ENCODE assay signal across 23 mouse cellular contexts in genomic region chr3:58789473-58789872, GRCm38 (mm10). TPM values are rescaled to one million over a fixed set of nuclear protein-coding genes. Genes with fewer than 3 reads are reported as not detected.
A peak's percentile ranks its signal among the peaks of the same experiment; 100 is the strongest.
DNase-seq lines count a peak whose midpoint lies in the region; ATAC-seq lines count a peak whose summit lies in the region.
"Had no signal": no experiment of that assay in that cellular context is flagged by ENCODE, and none has a peak within 500 bp of the region (broad histone marks: within the 10 kb centered on the region; RNA-seq: fewer than 3 reads in every experiment).

No protein-coding gene starts in this region.

- WGBS in midbrain, embryonic 16.5 days: 58% methylated on average over 7 of the region's 7 CpGs
- WGBS in midbrain, embryonic 10.5 days: 80% methylated on average over 7 of the region's 7 CpGs
- 83% methylated on average over 7 of the region's 7 CpGs for WGBS in forebrain, embryonic 10.5 days

- no peak overlapping the region for H3K4me2 ChIP-seq in midbrain, embryonic 16.5 days (ENCODE audit: low read length)
- H3K4me2 ChIP-seq: embryonic facial prominence, embryonic 15.5 days; kidney, embryonic 15.5 days; midbrain, embryonic 12.5 days had no signal

- no peak overlapping the region for H3K9ac ChIP-seq in midbrain, embryonic 16.5 days (ENCODE audit: low read depth, low read length)
- H3K9ac ChIP-seq: embryonic facial prominence, embryonic 15.5 days; kidney, embryonic 15.5 days; midbrain, embryonic 12.5 days had no signal

- intact Hi-C loops in left cerebral cortex, postnatal 36 days (cut with DNase I): loop anchor here (5.0 to 10.0 kb wide), 4 partner anchors 212 to 275 kb away; partner anchors contain the start of genes Eif2a, Med12l, Selenot and Serp1

- H3K4me1 ChIP-seq in midbrain, embryonic 16.5 days (ENCODE audit: control insufficient read depth, insufficient read depth, low read length): no peaks in the 10 kb centered on the region
- peaks cover 9% of the 10 kb centered on the region; the same call in 1 of the 2 replicates for H3K4me1 ChIP-seq in midbrain, embryonic 10.5 days
- 0 out of 2 replicates have a peak, but pooled peaks cover 3% of the 10 kb centered on the region for H3K4me1 ChIP-seq in forebrain, embryonic 10.5 days
- H3K4me1 ChIP-seq: embryonic facial prominence, embryonic 15.5 days; midbrain, embryonic 12.5 days had no signal

- no peaks in the 10 kb centered on the region for H3K36me3 ChIP-seq in midbrain, embryonic 16.5 days (ENCODE audit: control insufficient read depth, insufficient read depth, low read length)
- no peaks in the 10 kb centered on the region for H3K36me3 ChIP-seq in midbrain, embryonic 10.5 days
- no peaks in the 10 kb centered on the region for H3K36me3 ChIP-seq in forebrain, embryonic 10.5 days (replicated peaks)
- H3K36me3 ChIP-seq: embryonic facial prominence, embryonic 15.5 days; kidney, embryonic 15.5 days; midbrain, embryonic 12.5 days had no signal

- peak; percentile 54; the same call in 1 of the 2 replicates for ATAC-seq in midbrain, embryonic 16.5 days
- ATAC-seq: activated CD4-positive, CD25-positive, alpha-beta regulatory T cell, adult 4 months; inflammation-experienced regulatory T-cells, adult 6 months; Patski had no signal

- no peaks in the 10 kb centered on the region for H3K27me3 ChIP-seq in midbrain, embryonic 16.5 days (ENCODE audit: control insufficient read depth, insufficient read depth, low read depth, low read length)
- H3K27me3 ChIP-seq in midbrain, embryonic 10.5 days (ENCODE audit: low read depth, poor library complexity, severe bottlenecking): peaks cover 11% of the 10 kb centered on the region
- H3K27me3 ChIP-seq in forebrain, embryonic 10.5 days (ENCODE audit: poor library complexity, severe bottlenecking): peaks cover 4% of the 10 kb centered on the region; the same call in 1 of the 2 replicates
- H3K27me3 ChIP-seq: embryonic facial prominence, embryonic 15.5 days; Patski had no signal

- H3K27ac ChIP-seq in midbrain, embryonic 16.5 days (ENCODE audit: low read length): no peak overlapping the region
- no peak overlapping the region for H3K27ac ChIP-seq in midbrain, embryonic 10.5 days (replicated peaks)
- no peak overlapping the region for H3K27ac ChIP-seq in forebrain, embryonic 10.5 days
- H3K27ac ChIP-seq: embryonic facial prominence, embryonic 15.5 days; kidney, embryonic 15.5 days; midbrain, embryonic 12.5 days had no signal

- no peak overlapping the region for H3K4me3 ChIP-seq in midbrain, embryonic 16.5 days (ENCODE audit: low read depth, low read length)
- no peak overlapping the region for H3K4me3 ChIP-seq in midbrain, embryonic 10.5 days
- no peak overlapping the region for H3K4me3 ChIP-seq in forebrain, embryonic 10.5 days
- H3K4me3 ChIP-seq: embryonic facial prominence, embryonic 15.5 days; kidney, embryonic 15.5 days; midbrain, embryonic 12.5 days had no signal

- no peaks in the 10 kb centered on the region for H3K9me3 ChIP-seq in midbrain, embryonic 16.5 days (replicated peaks; ENCODE audit: control insufficient read depth, low read length, poor library complexity, severe bottlenecking)
- H3K9me3 ChIP-seq in midbrain, embryonic 10.5 days (replicated peaks): no peaks in the 10 kb centered on the region
- no peaks in the 10 kb centered on the region for H3K9me3 ChIP-seq in forebrain, embryonic 10.5 days
- H3K9me3 ChIP-seq: embryonic facial prominence, embryonic 15.5 days; kidney, embryonic 15.5 days; midbrain, embryonic 12.5 days had no signal

- DNase-seq in midbrain, embryonic 10.5 days (ENCODE audit: low spot score): no peak
- DNase-seq in left cerebral cortex, adult 18-20 months (ENCODE audit: low spot score in 2 of 2): peak; percentile 44 to 68
- DNase-seq in left cerebral cortex, postnatal 36 days (ENCODE audit: low spot score in 2 of 2): peak; percentile 59 to 67
- peak; percentile 71 for DNase-seq in testis, postnatal 10 days (ENCODE audit: low spot score)
- DNase-seq in forebrain, embryonic 10.5 days (ENCODE audit: extremely low spot score, low spot score): no peak
- no peak for DNase-seq in thymus, postnatal 36 days
- DNase-seq: adrenal gland, postnatal 36 days; cerebellum, adult 9-11 months; embryo, embryonic 11 days; heart, postnatal 4 days; liver; lung, adult 18-20 months; lung, postnatal 4 days; thymus, adult 2 months had no signal

RNA-seq across cellular contexts. Expression of gene Mindy4b-ps, which starts 32.6 kb away (rescaled TPM):
- polyA plus RNA-seq in midbrain, embryonic 16.5 days (2015; fragmentation: Nextera tagmentation; extraction: Ambion mirVana): 0.12 and 0.33 TPM in 2 replicates
- not detected in 2 replicates for polyA plus RNA-seq in midbrain, embryonic 10.5 days (2016; fragmentation: Nextera tagmentation; extraction: Ambion mirVana)
- total RNA-seq in left cerebral cortex, adult 18-20 months (2021): 1 to 10 TPM; 2.2 to 4.9 TPM
- total RNA-seq in left cerebral cortex, postnatal 36 days (2021): 1 to 10 TPM; 2.0 to 3.4 TPM
- not detected in 2 replicates for polyA plus RNA-seq in forebrain, embryonic 10.5 days (2016; fragmentation: Nextera tagmentation; extraction: Ambion mirVana)
- total RNA-seq: adrenal gland, postnatal 36 days had no signal
- polyA plus RNA-seq: activated CD4-positive, CD25-positive, alpha-beta regulatory T cell, adult 4 months; embryonic facial prominence, embryonic 15.5 days; gonadal fat pad, adult 2 months; inflammation-experienced regulatory T-cells, adult 6 months; kidney, embryonic 15.5 days; large intestine, adult 2 months; midbrain, embryonic 12.5 days; Patski; thymus, adult 2 months had no signal

Comparison
In these comparisons a context has a peak if more than half of its experiments do, and no peak if none do; other contexts are left out.
1. DNase-seq: peak in left cerebral cortex, adult 18-20 months (2 of 2), left cerebral cortex, postnatal 36 days (2 of 2) and testis, postnatal 10 days (single experiment); none in midbrain, embryonic 10.5 days (single experiment), forebrain, embryonic 10.5 days (single experiment) and thymus, postnatal 36 days (0 of 2).